Mouse (Mus musculus) frontal cortex, postnatal 36 days (tissue): ENCODE data around the gene Rnf24.
"Not testable (repeated sequence)": the region's sequence is repeated elsewhere in the genome, so short reads cannot be mapped to it uniquely, and the experiment has no call there.

Experiments used
- DNase-seq, 2 experiments: peaks; one replicate each; pipeline ENCODE4 v3.0.0; 2022; ENCODE audit warnings: low spot score in 2 of 2

Gene Rnf24

DNA sequence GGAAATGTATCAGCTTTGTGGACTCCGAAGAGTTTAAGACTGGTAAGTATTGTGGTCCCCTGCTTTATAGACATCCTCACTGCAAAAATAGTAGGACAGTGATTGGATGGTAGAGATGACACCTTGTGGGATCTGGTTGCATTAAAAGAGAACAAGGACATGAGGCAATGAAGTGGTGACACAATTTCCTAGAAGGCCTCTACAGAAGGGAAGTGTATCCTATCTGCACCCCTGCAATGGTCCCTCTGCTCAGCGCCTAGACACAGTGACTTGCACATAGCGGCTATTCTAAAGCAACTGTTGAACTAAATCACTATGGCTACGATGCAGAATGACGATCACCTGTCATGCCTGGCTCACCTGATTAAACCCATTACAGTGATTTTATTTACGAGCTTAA, 15.1 kb downstream of the Rnf24 start:
- no peak for DNase-seq

DNA sequence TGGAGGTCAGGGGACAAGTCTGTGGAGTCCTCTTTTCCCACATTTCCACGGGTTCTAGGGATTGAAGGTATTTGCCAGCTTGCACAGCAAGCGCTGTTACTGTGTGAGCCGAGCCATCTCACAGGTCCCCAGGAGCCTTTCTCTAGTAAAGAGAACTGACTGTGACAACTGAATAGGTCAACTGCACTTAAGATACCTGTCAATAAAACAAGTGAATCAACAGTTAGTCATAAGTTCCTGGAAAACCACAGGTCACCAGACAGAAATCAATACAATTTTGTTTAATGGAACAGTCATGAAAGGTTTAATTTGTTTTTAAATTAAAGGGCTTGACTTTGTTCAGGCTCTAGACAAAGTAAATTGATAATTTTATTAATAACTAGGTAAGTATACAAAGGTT, 22.1 kb downstream of the Rnf24 start:
- no peak for DNase-seq

DNA sequence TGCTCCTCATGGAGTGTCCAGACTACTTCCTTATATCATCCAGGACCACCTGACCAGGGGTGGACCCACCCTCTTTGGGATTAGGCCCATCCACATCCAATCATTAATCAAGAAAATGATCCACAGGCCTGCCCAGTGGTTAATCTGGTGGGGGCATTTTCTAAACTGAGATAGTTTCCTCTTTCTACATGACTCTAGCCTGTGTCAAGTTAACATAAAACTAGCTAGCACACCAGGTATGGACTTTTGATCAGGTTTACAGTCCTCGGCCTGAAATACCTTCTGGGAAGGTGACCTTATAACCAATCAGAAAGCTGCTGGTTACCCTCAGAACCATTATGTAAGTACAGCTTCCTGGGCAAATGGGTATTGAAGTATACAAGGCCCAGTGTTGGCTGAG, 23.7 kb downstream of the Rnf24 start:
- DNase-seq: no peak

GRCm38 (mm10) chr2:131326044-131326443, 26.6 kb downstream of the Rnf24 start:
- no peak for DNase-seq

DNA sequence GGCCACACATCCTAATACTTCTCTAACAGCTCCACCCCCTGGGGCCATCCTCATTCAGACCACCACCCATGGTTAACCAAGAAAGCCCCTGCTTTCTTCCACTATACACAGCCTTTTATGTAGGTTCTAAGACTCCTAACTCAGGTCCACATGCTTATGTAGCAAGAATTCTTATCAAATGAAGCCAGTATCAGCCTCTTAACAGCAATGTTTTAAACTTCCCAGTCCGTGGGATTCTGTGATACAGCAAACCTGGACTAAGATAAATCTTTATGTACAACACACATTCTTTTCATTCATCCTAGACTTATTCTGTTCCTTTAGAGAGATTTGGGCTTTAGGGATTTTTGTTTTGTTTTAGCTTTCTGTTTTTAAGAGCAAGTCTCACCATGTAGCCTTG, 29.0 kb downstream of the Rnf24 start:
- no peak for DNase-seq

GRCm38 (mm10) chr2:131321192-131321591, 31.5 kb downstream of the Rnf24 start:
- peak; percentile 50 to 77 for DNase-seq

DNA sequence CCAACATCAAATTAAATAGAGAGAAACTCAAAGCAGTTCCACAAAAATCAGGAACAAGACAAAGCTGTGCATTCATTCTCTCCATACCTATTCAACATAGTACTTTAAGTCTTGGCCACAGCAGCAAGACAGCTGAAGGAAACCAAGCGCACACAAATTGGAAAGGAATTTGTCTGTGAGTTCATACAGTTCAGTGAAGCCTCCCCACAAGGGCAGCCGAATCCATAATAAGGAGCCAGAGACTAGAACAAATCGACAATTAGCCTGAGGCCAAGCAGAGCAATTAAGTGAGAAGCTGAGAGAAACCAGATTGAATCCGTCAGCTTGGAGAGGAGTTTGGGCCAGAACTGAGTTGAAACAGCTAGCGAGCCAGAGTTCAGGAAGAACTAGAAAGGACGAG, 33.3 kb downstream of the Rnf24 start:
- no peak for DNase-seq

GRCm38 (mm10) chr2:131316167-131316566, 36.5 kb downstream of the Rnf24 start:
- DNase-seq: no peak

DNA sequence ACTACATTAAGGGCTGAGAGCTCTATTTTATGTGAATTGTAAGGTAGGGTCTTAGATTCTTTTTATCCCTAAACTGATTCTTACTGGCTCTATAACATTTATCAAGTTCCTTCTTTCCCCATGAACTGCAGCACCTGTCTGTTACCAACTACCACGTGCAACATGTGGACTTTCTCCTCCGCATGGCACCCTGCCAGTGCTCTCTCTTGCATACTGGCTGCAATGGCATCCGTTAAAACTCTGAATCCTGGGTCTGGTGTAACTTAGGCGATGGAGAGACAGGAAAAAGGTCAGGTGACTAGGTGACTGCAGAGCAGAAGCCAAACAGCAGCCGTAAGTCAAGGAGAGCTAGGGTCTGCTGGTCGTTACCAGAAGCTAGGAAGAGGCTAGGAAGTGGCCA, 43.4 kb downstream of the Rnf24 start:
- no peak for DNase-seq

DNA sequence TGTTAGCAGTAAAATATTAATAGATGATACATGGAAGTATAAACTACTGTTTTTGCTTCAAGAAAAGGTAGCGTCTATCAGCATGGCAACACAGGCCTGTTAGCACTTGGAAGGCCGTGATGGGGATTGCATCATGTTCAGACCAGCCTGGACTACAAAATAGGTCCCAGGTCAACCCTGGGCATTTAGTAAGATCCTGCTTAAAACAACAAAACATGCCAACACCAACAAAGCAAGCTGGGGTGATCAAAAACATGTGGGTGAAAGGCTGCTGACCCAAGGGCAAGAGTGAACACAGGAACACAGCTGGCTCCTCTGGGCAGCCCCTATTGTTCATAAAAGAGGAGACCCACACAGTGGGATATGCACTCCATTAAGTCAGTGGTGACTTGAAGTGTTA, 44.9 kb downstream of the Rnf24 start:
- no peak for DNase-seq

DNA sequence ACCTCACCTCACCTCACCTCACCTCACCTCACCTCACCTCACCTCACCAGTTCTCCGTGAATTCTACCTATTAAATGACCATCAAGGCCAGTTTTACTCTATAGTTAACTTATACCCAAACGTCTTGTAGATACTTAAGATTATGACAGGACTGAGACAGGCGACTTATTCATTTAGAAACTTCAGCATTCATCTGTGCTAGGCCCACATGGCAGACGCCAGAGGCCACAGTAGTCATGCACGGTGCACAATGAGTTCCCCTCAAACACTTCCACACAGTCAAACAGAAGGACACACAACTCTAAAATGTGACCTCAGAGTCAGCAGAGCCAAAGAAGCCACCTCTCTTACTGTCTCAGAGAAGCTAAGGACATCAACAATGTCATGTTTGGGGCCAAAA, 45.3 kb downstream of the Rnf24 start:
- no peak for DNase-seq

DNA sequence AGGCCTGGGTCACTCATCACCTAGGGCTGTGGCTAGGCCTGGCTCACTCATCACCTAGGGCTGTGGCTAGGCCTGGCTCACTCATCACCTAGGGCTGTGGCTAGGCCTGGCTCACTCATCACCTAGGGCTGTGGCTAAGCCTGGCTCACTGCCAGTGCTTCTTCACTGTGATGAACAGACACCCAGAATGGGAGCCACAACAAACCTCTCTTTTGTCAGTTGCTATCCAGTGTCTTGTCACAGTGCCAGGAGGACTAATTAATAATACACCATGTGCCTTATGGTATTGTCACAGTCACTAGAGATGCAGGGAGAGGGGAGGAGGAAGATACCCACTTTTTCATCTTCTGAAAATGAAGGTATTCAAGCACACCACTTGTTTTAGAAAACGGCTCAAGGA, 47.5 kb downstream of the Rnf24 start:
- not testable (repeated sequence) for DNase-seq

DNA sequence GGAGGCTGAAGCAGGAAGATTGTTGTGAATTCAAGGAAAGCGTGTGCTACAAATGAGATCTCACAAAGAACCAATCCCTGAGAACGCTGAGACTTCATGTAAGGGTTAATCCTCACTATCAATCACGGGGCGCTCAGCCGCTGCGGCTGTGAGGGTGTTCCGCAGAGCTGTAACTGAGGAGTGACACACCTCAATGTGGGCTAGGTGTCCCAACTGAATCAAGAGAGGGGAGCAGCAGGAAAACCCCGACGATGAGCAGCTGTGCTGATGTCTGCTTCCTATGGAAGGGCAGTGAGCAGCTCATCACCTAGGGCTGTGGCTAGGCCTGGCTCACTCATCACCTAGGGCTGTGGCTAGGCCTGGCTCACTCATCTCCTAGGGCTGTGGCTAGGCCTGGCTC, 48.2 kb downstream of the Rnf24 start:
- no peak for DNase-seq

- DNase-seq: no peak
Observed at GRCm38 (mm10) chr2:131301635-131302034, 51.1 kb downstream of the Rnf24 start.

DNA sequence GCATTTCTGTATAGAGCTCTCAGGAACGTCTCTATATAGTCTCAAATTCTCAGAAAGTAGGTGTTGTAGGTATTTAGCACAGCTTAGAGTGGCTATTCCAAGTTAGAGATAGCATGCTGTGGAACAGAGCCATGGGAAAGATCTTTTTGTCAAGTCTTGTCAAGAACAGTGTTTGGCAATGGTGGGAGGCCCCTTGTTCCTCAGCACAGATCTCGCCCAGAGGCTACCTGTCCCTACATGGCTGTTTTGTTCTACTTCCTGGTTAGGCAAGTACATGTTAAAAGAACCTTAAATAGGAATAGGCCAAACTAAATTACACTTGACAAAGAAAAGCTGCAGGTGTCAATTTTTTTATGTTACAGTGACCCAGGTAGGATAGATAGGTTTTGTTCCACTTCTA, 52.2 kb downstream of the Rnf24 start:
- no peak for DNase-seq

- DNase-seq: not testable (repeated sequence)
Observed at GRCm38 (mm10) chr2:131298674-131299073, 54.0 kb downstream of the Rnf24 start.

DNA sequence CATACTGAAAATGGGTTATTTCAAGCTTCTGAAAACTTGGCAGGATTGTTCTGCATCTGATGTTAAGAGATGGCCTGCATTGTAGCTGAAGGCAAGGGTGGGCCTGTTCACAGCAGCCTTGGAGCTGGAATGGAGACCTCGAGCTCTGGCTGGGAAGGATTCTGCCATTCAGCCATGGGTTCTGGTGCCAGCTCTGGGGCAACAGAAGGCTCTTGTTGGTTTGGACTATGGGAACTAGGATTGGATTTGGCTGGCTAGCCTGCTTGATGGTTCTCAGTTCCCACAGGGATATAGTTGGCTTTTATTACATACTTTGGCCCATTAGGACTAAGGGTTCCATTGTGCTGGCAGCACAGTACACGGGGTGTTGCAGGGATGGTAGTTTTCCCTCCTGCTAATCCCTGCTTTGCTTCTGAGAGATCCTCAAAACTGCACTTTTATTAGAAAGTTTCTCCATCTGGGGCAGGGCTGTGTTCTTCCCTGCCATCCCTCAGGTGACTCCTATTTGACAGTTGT, 55.9 kb downstream of the Rnf24 start:
- DNase-seq: no peak

DNA sequence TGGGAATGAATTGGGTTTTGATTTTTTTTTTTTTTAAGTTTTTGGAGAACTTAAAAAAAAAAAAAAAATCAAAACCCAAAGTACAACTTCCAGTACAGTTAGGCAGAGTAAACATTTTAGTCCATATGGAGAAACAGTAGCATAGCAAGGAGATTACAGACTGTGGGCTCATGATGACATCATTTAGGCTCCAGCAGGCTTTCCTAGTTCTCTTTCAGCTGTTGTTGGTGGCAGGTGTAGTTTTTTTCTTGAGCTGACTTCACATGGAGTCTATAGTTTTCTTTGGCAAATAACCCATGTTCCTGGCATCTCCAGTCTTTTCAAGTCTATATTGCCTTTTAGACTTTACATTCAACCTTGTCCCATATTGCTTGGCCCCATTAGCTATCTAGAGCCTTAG, 62.0 kb downstream of the Rnf24 start:
- DNase-seq: no peak

GRCm38 (mm10) chr2:131286276-131286675, 66.4 kb downstream of the Rnf24 start:
- no peak for DNase-seq

GRCm38 (mm10) chr2:131281596-131281995, 71.1 kb downstream of the Rnf24 start:
- DNase-seq: no peak

- DNase-seq: no peak
Observed at GRCm38 (mm10) chr2:131276722-131277121, 76.0 kb downstream of the Rnf24 start.

- DNase-seq: no peak
Observed at GRCm38 (mm10) chr2:131275493-131275892, 77.2 kb downstream of the Rnf24 start.

DNA sequence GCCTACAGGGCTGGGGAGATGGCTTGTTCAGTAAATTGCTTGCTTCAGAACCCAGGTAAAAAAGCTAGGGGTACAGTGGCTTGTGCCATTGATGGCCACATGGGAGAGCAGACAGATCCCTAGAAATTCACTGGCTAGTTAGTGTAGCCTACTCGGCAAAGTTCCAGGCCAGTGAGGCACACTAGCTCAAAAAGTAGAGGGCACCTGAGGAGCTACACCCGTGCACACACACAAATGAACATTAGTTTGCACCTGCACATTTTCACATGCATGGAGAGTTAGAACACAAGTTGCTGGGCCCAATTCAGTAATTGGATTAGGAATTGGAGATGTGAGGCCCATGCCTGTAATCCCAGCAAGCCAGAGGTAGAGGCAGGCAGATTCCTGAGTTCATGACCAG, 87.6 kb downstream of the Rnf24 start:
- no peak for DNase-seq

- DNase-seq: no peak
Observed at GRCm38 (mm10) chr2:131264027-131264426, 88.7 kb downstream of the Rnf24 start.
